Mouse (Mus musculus) limb, embryonic 15.5 days (tissue): ENCODE results near the gene Laptm4a. TPM values are rescaled to one million over a fixed set of nuclear protein-coding genes. Genes with fewer than 3 reads are reported as not detected.
"Not testable (repeated sequence)": the region's sequence is repeated elsewhere in the genome, so short reads cannot be mapped to it uniquely, and the experiment has no call there.

ENCODE experiments used
- ATAC-seq: fragments of 200-750 bp; cut with Nextera tagmentation; 2 replicates; pipeline ENCODE4 v1.8.0; 2017; ENCODE audit warnings: low read depth, moderate TSS enrichment; ENCODE audit not compliant: insufficient number of reproducible peaks, low FRiP score, low TSS enrichment
- H3K27ac ChIP-seq: fragments of 300-500 bp; sonication (generic); 2 replicates; pipeline ENCODE4 v1.5.1; 2015; ENCODE audit warnings: moderate library complexity, mild to moderate bottlenecking, inconsistent platforms
- H3K27me3 ChIP-seq: fragments of 300-500 bp; sonication (generic); 2 replicates; pipeline ENCODE4 v1.6.1; 2015; ENCODE audit warnings: inconsistent platforms
- H3K36me3 ChIP-seq: fragments of 300-500 bp; sonication (generic); 2 replicates; pipeline ENCODE4 v1.6.1; 2015; ENCODE audit warnings: inconsistent platforms
- H3K4me1 ChIP-seq: fragments of 300-500 bp; sonication (generic); 2 replicates; pipeline ENCODE4 v1.6.1; 2015; ENCODE audit warnings: inconsistent platforms
- H3K4me2 ChIP-seq: fragments of 300-500 bp; sonication (generic); 2 replicates; pipeline ENCODE4 v1.6.1; 2015; ENCODE audit warnings: mild to moderate bottlenecking, inconsistent platforms
- H3K4me3 ChIP-seq: fragments of 300-500 bp; sonication (generic); 2 replicates; pipeline ENCODE4 v1.5.1; 2015; ENCODE audit warnings: mild to moderate bottlenecking, inconsistent platforms
- H3K9ac ChIP-seq: fragments of 300-500 bp; sonication (generic); 2 replicates; pipeline ENCODE4 v1.6.1; 2015; ENCODE audit warnings: inconsistent platforms
- H3K9me3 ChIP-seq: fragments of 300-500 bp; sonication (generic); 2 replicates; pipeline ENCODE4 v1.6.1; 2016; ENCODE audit warnings: inconsistent platforms
- WGBS: fragments of 180-500 bp; shearing (Covaris S2); methylation state at CpG from one replicate; pipeline ENCODE4 v1.1.7; 2015; 5-methylcytosine and 5-hydroxymethylcytosine counted together
- polyA plus RNA-seq: library from polyadenylated mRNA; unstranded; fragments of >200 nt; fragmentation: Nextera tagmentation; extraction: Ambion mirVana; gene quantifications from 2 replicates; pipeline ENCODE4 v1.2.1, GENCODE M21; 2015

Laptm4a gene
- polyA plus RNA-seq, 1 experiment from 2014 or later = 549 TPM

GRCm38 (mm10) chr12:8916378-8916777 lies 5.1 kb upstream of the Laptm4a start:
- Histone ChIP-seq H3K9ac (no peak overlapping the region), H3K9me3 (no peaks in the 10 kb centered on the region), H3K27me3 (no peaks in the 10 kb centered on the region), H3K4me3 (no peak overlapping the region), H3K4me2 (no peak overlapping the region), H3K27ac (peak overlapping the region; percentile 65), H3K36me3 (no peaks in the 10 kb centered on the region), H3K4me1 (peaks cover 30% of the 10 kb centered on the region)
- WGBS = 50% methylated on average over 5 of the region's 5 CpGs
- peak; percentile 30; the same call in 1 of the 2 replicates for ATAC-seq

GRCm38 (mm10) chr12:8919231-8919630 lies 2.2 kb upstream of the Laptm4a start:
- H3K36me3 ChIP-seq = no peaks in the 10 kb centered on the region
- peaks cover 16% of the 10 kb centered on the region for H3K4me1 ChIP-seq
- no peaks in the 10 kb centered on the region for H3K27me3 ChIP-seq
- ATAC-seq = no peak
- H3K9ac ChIP-seq = no peak overlapping the region
- H3K9me3 ChIP-seq = no peaks in the 10 kb centered on the region
- no peak overlapping the region for H3K4me3 ChIP-seq
- WGBS = 87% methylated on average over 3 of the region's 3 CpGs
- H3K27ac ChIP-seq = no peak overlapping the region
- H3K4me2 ChIP-seq = no peak overlapping the region

GRCm38 (mm10) chr12:8920996-8921393 lies 469 bp upstream of the Laptm4a start:
- 14% methylated on average over 1 of the region's 1 CpGs for WGBS
- H3K27me3 ChIP-seq = no peaks in the 10 kb centered on the region
- H3K9ac ChIP-seq = no peak overlapping the region
- H3K4me1 ChIP-seq = peaks cover 26% of the 10 kb centered on the region
- ATAC-seq = no peak
- peaks cover 5% of the 10 kb centered on the region for H3K36me3 ChIP-seq
- peak overlapping the region; percentile 100 for H3K27ac ChIP-seq
- peak overlapping the region; percentile 81 for H3K4me3 ChIP-seq
- no peaks in the 10 kb centered on the region for H3K9me3 ChIP-seq
- H3K4me2 ChIP-seq = peak overlapping the region; percentile 32

DNA sequence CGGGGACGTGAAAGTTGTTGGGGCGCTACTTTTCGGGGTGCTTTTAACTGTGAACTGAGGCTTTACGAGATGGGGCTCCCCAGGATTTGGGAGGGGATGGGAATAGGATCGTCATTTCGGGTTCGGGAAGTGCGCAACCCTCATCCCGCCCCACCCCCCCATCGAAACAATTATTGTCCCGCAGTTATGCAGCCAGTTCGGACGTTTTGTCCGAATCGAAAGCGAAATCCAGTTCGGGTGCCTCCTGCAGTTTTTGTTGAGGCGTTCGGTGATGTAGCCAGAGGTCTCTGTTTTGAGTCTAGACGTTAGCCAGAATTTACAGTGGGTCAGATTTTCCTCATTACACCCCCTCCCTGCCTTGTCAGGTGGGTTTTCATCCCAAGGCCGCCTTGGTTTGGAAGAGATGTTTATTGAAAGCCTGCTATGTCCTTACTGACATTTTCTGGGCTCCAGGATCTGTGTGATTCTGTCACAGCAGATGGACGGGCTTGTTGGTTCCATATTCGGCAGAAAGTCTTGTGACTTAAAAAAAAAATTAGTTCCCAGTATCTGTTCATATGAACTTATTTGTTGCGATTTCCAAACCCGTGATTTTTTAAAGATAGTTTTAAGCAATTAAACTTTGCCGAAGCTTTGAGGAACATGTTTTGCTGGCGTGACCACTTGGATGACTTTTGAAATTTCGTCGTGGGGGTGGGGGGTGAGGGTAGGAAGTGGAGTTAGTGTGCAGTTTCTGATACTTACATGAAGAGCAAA lies 1.1 kb downstream of the Laptm4a start:
- Histone ChIP-seq H3K4me2 (peak overlapping the region; percentile 52), H3K27ac (peak overlapping the region; percentile 100), H3K9me3 (no peaks in the 10 kb centered on the region), H3K9ac (peak overlapping the region; percentile 90), H3K27me3 (no peaks in the 10 kb centered on the region), H3K36me3 (peaks cover 7% of the 10 kb centered on the region), H3K4me3 (peak overlapping the region; percentile 81), H3K4me1 (peaks cover 22% of the 10 kb centered on the region)
- ATAC-seq = no peak
- WGBS = 1% methylated on average over 30 of the region's 30 CpGs

GRCm38 (mm10) chr12:8923125-8923410 lies 1.6 kb downstream of the Laptm4a start:
- peak overlapping the region; percentile 100 for H3K27ac ChIP-seq
- no peaks in the 10 kb centered on the region for H3K9me3 ChIP-seq
- H3K36me3 ChIP-seq = peaks cover 7% of the 10 kb centered on the region
- WGBS = 9% methylated on average over 5 of the region's 5 CpGs
- H3K4me3 ChIP-seq = peak overlapping the region; percentile 81
- H3K27me3 ChIP-seq = no peaks in the 10 kb centered on the region
- H3K4me2 ChIP-seq = peak overlapping the region; percentile 52
- H3K4me1 ChIP-seq = peaks cover 24% of the 10 kb centered on the region
- H3K9ac ChIP-seq = peak overlapping the region; percentile 90
- no peak for ATAC-seq

GRCm38 (mm10) chr12:8923603-8924002 lies 2.1 kb downstream of the Laptm4a start:
- peaks cover 27% of the 10 kb centered on the region for H3K4me1 ChIP-seq
- H3K4me3 ChIP-seq = peak overlapping the region; percentile 81
- no peak for ATAC-seq
- H3K27me3 ChIP-seq = no peaks in the 10 kb centered on the region
- H3K9ac ChIP-seq = no peak overlapping the region
- peak overlapping the region; percentile 52 for H3K4me2 ChIP-seq
- peaks cover 7% of the 10 kb centered on the region for H3K36me3 ChIP-seq
- H3K27ac ChIP-seq = peak overlapping the region; percentile 100
- H3K9me3 ChIP-seq = no peaks in the 10 kb centered on the region
- WGBS = 35% methylated on average over 2 of the region's 2 CpGs

- peaks cover 7% of the 10 kb centered on the region for H3K36me3 ChIP-seq
- H3K4me1 ChIP-seq = peaks cover 43% of the 10 kb centered on the region
- H3K27me3 ChIP-seq = no peaks in the 10 kb centered on the region
- H3K4me2 ChIP-seq = no peak overlapping the region
- 97% methylated on average over 3 of the region's 3 CpGs for WGBS
- no peaks in the 10 kb centered on the region for H3K9me3 ChIP-seq
- no peak overlapping the region for H3K9ac ChIP-seq
- H3K27ac ChIP-seq = no peak overlapping the region
- H3K4me3 ChIP-seq = no peak overlapping the region
- no peak for ATAC-seq
Observed at GRCm38 (mm10) chr12:8927652-8928051, 6.2 kb downstream of the Laptm4a start.

DNA sequence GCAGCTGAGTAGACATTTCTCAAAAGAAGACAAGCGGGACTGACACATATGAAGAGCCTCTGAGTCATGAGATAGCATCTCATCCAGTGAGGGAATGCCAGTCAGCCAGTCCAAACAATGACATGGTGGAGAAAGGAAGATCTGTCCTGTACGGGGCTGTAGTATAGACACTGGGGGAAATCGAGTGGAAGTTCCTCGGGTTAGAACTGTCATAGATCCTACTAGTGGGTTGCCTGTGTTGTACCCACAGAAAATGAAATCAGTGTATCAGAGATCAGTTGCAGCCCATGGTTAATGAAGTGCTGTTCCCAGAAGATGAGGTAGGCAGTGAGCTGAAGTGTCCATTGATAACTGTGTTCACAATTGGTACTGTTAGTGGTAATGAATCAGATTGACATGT lies 7.3 kb downstream of the Laptm4a start:
- H3K4me3 ChIP-seq = no peak overlapping the region
- peaks cover 38% of the 10 kb centered on the region for H3K4me1 ChIP-seq
- WGBS = 78% methylated on average over 4 of the region's 4 CpGs

DNA sequence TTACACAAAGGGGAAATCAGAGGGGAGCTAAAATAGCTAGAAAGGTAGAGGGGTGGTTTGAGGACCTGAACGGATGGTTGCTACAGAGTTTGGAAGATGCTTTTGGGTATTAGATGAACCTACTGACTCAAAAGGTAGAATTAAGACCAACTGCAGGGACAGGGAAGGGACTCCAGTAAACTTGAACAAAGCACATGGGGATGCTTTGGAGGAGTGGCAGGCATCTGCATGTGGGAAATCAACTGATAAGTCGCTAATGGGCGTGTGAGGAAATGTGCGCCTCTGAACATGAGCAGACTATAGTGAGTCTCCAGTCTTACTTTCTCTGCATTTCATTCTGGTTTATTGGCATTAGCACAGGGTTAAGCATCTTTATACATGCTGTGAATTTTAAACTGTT lies 9.6 kb downstream of the Laptm4a start:
- no peak for ATAC-seq
- Histone ChIP-seq H3K4me2 (no peak overlapping the region), H3K9ac (no peak overlapping the region), H3K36me3 (peaks cover 26% of the 10 kb centered on the region), H3K27me3 (no peaks in the 10 kb centered on the region), H3K4me3 (no peak overlapping the region), H3K9me3 (no peaks in the 10 kb centered on the region), H3K27ac (no peak overlapping the region), H3K4me1 (peaks cover 25% of the 10 kb centered on the region; the same call in 1 of the 2 replicates)
- 78% methylated on average over 4 of the region's 4 CpGs for WGBS

More for the DNA sequence above, 7.3 kb downstream of the Laptm4a start:
- no peak overlapping the region for H3K4me2 ChIP-seq
- H3K9me3 ChIP-seq = no peaks in the 10 kb centered on the region
- no peaks in the 10 kb centered on the region for H3K27me3 ChIP-seq
- no peak overlapping the region for H3K27ac ChIP-seq
- peaks cover 13% of the 10 kb centered on the region for H3K36me3 ChIP-seq
- ATAC-seq = no peak
- no peak overlapping the region for H3K9ac ChIP-seq

GRCm38 (mm10) chr12:8935349-8935748 lies 13.9 kb downstream of the Laptm4a start:
- H3K27me3 ChIP-seq = no peaks in the 10 kb centered on the region
- H3K4me1 ChIP-seq = peaks cover 12% of the 10 kb centered on the region; the same call in 1 of the 2 replicates
- H3K27ac ChIP-seq = no peak overlapping the region
- peaks cover 59% of the 10 kb centered on the region for H3K36me3 ChIP-seq
- no peak overlapping the region for H3K9ac ChIP-seq
- ATAC-seq = no peak
- H3K4me3 ChIP-seq = no peak overlapping the region
- no peak overlapping the region for H3K4me2 ChIP-seq
- no peaks in the 10 kb centered on the region for H3K9me3 ChIP-seq
- 60% methylated on average over 5 of the region's 5 CpGs for WGBS

DNA sequence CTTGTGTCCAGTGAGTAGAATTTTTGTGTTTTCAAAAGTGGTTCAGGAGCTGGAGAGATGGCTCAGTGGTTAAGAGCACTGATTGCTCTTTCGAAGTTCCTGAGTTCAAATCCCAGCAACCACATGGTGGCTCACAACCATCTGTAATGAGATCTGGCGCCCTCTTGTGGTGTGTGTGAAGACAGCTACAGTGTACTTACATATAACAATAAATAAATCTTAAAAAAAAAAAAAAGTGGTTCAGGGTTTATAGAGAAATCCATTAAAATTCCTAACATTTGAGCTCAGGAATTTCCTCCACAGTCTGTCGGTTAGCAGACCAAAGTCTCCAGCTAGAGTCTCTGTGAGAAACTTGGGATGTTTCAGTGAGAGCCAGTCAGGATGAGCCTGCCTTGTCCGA lies 14.7 kb downstream of the Laptm4a start:
- H3K9ac ChIP-seq, ATAC-seq, H3K4me2 ChIP-seq, H3K4me1 ChIP-seq, H3K27ac ChIP-seq, H3K4me3 ChIP-seq, H3K27me3 ChIP-seq, H3K9me3 ChIP-seq: not testable (repeated sequence)
- WGBS = 55% methylated on average over 4 of the region's 4 CpGs
- H3K36me3 ChIP-seq = peaks cover 59% of the 10 kb centered on the region

DNA sequence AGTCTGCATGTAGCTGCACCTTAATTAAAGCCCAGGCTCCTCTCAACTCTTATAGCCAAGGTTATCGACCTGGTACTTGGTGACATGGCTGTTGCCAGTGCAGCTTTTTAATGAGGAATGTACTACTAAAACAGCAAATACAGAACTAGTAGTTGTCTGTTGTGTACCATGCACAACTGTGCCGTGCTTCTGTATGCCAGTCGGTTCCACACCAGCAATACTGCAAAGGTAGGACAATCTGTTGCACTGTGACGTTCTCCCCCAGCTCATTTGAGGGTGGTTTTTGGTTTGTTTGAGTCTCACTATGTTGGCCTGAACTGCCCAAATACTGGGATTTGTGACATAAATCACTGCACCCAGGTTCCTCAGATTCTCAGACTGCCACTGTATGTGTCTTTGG lies 18.0 kb downstream of the Laptm4a start:
- 0 out of 2 replicates have a peak, but pooled peaks cover 4% of the 10 kb centered on the region for H3K4me1 ChIP-seq
- H3K4me3 ChIP-seq = no peak overlapping the region
- no peaks in the 10 kb centered on the region for H3K27me3 ChIP-seq
- no peak overlapping the region for H3K4me2 ChIP-seq
- H3K9me3 ChIP-seq = no peaks in the 10 kb centered on the region
- ATAC-seq = no peak
- 92% methylated on average over 4 of the region's 4 CpGs for WGBS
- no peak overlapping the region for H3K9ac ChIP-seq
- H3K36me3 ChIP-seq = peaks cover 50% of the 10 kb centered on the region
- H3K27ac ChIP-seq = no peak overlapping the region
